Mouse (Mus musculus) embryonic fibroblast, embryonic 13.5 days (primary cell): Measurements from ENCODE around the gene Cideb.

Experiments
- CTCF ChIP-seq: IDR thresholded peaks from 2 replicates; pipeline ENCODE4 v1.5.1; 2011; ENCODE audit warnings: mild to moderate bottlenecking, control low read depth, low read length, moderate library complexity, borderline replicate concordance; ENCODE audit not compliant: insufficient read depth
- POLR2A ChIP-seq: IDR thresholded peaks from 2 replicates; pipeline ENCODE4 v1.6.1; 2011; ENCODE audit warnings: low read depth, mild to moderate bottlenecking, control low read depth, low read length, moderate library complexity

DNA sequence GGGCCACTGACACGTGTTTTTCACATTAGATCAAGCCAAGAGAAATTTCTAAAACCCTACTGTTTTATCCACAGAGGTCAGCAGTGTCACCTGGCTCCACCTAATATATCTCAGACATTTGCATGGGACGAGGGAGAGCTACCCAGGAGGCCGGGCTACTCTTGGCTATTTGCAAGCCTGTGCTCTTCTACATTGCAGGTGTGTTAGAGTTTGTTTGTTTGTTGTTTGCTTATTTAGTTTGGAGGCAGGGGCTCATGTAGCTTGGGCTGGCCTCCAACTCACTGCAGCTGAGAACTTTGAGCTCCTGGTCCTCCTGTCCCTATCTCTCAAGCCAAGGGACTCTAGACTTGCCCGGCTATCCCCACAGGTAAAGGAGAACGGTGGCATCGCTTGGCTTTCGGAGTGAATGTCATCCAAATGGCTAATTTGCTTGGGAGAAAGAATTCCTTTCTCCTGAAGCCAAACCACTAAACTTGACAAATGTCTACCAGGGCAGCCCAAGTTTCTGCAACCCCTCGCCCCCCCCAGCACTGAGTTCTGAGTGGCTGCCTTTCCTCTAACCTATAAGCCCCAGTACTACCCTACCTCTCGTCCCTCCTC, 24.2 kb upstream of the Cideb start:
- no peak for TF ChIP-seq CTCF
- TF ChIP-seq POLR2A, result no peak
